Mouse (Mus musculus) gastrocnemius, postnatal 14 days (tissue): ENCODE results near the gene Vmn1r230. TPM values are rescaled to one million over a fixed set of nuclear protein-coding genes. Genes with fewer than 3 reads are reported as not detected.

Source experiments
- DNase-seq: peaks from one replicate; pipeline ENCODE4 v3.0.0; 2021; ENCODE audit warnings: mixed read lengths
- intact Hi-C: fragments of 180-260 bp; cut with DNase I; formaldehyde crosslinking; loops from one replicate; pipeline ENCODE4 v1.15.1; 2025; ENCODE audit warnings: low total_unique reads
- long read RNA-seq, 2 experiments: library from polyadenylated mRNA; stranded (forward); transcript quantifications; one replicate each; pipeline ENCODE4 v2.0.0; 2021
- total RNA-seq, 2 experiments: library from RNA; stranded (reverse); gene quantifications; 2 replicates each; pipeline ENCODE4 v1.2.3; 2021

Gene Vmn1r230
- not detected for total RNA-seq
- long read RNA-seq, experiment 1, result 0 reads
- long read RNA-seq, experiment 2, result 0 reads

GRCm38 (mm10) chr17:20840144-20840543 lies at the start of gene Vmn1r230:
Gene Vmn1r230, plus strand, starts transcription at chr17:20840444.
- intact Hi-C loops, result no loop called here
- DNase-seq, result no peak

GRCm38 (mm10) chr17:20811255-20811654 lies 29.0 kb upstream of the Vmn1r230 start, which contains the start of gene Vmn1r229:
Gene Vmn1r229, plus strand, starts transcription at chr17:20811555.
- DNase-seq, result no peak
- intact Hi-C loops, result no loop called here

Other genes with a start within 250 kb of the Vmn1r230 start
- not detected for gene Vmn2r110, start 244.0 kb upstream of the Vmn1r230 start, total RNA-seq
- not detected for gene Fpr-rs3, start 215.6 kb upstream of the Vmn1r230 start, total RNA-seq
- gene Vmn1r226, start 157.6 kb upstream of the Vmn1r230 start, total RNA-seq, result not detected
- not detected for gene Vmn1r227, start 110.6 kb upstream of the Vmn1r230 start, total RNA-seq
- not detected for gene Vmn1r228, start 54.3 kb upstream of the Vmn1r230 start, total RNA-seq
- not detected for gene Vmn1r229, start 28.9 kb upstream of the Vmn1r230 start, total RNA-seq
- not detected for gene Vmn1r231, start 64.6 kb downstream of the Vmn1r230 start, total RNA-seq
- gene Vmn1r232, start 79.3 kb downstream of the Vmn1r230 start, total RNA-seq, result not detected
- 100 to 1,000 TPM; 124 to 125 TPM for gene Ppp2r1a, start 104.9 kb downstream of the Vmn1r230 start, total RNA-seq
- not detected for gene Vmn1r233, start 156.0 kb downstream of the Vmn1r230 start, total RNA-seq
- 1 to 10 TPM; 6.4 to 7.9 TPM for gene Zfp160, start 168.5 kb downstream of the Vmn1r230 start, total RNA-seq